Mouse (Mus musculus): ENCODE data around the gene Fam184b.

Fam184b gene

DNA sequence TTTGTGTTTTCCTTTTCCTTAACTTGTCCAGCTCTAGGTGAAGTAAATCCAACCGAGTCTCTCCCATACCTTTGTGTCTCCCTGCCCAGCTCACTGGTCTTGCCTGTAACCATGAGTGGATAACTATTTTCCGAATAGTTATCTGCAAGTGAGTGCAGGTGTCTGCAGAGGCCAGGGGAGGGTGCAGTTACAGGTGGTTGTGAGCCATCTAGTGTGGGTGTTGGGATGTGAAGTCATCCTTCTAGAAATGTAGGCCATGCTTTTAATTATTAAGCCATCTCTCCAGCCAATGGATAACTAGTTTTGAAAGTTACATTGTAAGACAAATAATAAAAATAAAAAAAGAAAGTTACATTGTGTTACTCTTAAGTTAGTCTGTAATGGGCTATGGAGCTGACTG is 125.9 kb downstream of the Fam184b start:
- DNase-seq (ENCODE audit: low spot score): no peak

DNA sequence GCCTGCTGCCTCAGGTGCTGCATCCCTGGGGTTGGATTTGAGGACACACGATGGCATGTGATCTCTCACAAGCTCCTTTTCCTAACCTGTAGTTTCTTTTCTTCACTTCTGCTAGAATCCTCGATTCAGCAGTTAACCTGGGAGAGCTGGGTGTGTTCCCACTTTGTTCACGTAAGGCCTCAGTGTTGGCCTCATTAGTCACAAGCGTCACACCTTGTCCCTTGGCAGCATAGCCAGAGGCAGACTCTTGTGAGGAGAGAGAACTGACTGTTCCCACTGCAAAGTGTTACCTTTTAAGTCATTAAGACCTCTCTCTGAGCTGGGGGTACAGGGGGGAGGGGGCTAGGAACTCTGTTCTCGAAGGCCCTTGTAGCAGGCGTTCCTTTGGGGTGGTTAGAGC is 126.5 kb downstream of the Fam184b start:
- DNase-seq (ENCODE audit: low spot score): no peak

DNA sequence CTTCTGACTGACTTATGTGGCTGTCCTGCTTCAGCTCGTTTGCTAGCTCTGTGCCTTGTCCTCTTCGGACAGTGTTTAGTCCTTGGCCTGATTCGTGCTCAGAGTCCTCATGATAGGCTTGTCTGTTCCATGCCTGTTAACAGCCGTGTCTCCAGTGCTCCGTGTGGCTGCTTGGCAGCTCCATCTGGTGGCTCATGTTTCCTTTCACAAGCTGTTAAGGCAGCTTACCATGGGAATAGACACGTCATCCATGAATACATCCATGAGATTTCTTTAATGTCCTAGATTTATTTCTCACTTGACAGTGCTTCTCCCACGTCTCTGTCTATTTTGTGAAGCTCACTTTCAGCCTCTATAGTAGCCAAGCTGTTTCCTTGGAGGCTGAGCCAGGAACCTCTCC is 129.3 kb downstream of the Fam184b start:
- no peak for DNase-seq (ENCODE audit: low spot score)

DNA sequence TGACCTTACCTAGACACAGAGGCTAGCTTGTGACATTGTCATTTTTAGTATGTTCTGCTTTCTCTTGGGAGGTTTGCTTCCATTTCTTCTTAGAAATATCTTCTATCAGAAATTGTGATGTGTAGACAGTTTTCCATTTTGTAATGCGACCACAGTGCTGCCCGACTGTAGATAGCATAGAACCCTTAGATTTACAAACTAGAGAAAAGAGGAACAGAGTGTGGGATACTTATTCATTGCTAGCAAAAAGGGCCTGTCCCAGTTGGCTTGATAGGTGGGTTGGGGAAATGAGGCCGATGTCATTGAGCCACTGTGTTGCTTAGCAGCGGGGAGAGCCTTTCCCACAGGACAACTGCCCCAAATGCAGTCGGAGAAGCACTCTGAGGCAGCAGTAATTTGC is 141.8 kb downstream of the Fam184b start:
- DNase-seq (ENCODE audit: low spot score): no peak

DNA sequence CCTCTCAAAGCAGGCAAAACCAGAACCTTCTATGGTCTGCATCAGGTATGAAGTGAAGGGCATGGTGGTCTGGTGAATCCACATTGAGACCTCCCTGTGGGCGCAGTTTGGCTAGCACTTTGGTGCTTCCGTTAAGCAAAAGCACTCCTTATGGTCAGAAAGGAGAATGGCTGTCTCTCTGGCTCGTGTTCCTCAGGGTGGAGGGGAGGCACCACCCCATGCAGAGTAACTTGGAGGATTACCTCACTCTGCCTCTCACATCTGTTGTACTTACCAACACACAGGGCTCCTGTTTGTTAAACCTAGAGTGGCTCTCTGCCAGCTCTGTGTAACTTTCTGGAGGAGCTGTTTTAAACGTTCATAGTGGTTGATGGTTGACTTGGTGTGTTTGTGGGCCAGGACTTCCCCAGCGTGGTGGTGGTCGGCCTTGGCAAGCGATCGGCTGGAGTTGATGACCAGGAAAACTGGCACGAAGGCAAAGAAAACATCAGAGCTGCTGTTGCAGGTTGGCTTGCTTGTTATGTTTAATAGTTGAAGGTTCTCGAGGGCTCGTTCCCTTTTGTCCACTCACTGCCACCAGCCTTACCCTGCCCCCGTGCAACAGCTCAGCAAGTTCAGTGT is 142.4 kb downstream of the Fam184b start:
- DNase-seq (ENCODE audit: low spot score): no peak

DNA sequence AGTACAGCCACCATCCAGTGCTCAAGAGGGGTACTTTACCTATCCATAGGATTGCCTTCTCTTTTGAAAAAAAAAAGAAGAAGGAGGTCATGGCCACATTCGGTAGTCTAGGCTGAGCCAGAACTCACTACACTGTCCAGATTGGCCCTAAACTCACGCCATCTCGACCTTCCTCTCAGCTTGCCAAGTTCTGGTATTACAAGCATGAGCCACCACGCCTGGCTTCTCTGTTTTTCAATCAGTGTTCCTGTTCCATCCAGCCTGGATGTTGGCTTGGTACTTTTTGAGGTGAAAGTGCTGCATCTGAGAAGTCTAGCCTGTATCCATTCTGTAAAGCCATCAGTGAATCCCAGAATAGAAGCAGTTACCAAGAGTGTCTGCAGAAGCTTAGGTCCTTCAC is 142.9 kb downstream of the Fam184b start:
- DNase-seq (ENCODE audit: low spot score): no peak

DNA sequence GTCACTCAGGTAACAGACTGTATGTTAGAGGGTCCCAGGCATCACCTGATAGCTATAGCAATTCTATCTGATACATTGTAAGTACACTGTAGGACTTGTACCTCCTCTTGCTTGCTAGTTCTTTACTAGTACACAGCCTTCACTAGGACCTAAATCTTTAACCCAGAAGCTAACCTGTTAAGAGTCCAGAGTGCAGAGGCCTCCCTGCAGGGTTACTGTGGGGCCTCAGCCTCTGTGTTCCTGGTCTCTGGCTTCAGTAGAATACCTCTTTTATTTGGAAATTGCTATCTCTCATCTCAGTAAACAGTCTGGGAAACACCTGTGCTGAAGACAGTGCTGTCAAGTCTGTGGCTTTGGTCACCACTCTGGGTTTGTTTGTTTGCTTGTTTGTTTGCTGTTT is 143.4 kb downstream of the Fam184b start:
- no peak for DNase-seq (ENCODE audit: low spot score)

DNA sequence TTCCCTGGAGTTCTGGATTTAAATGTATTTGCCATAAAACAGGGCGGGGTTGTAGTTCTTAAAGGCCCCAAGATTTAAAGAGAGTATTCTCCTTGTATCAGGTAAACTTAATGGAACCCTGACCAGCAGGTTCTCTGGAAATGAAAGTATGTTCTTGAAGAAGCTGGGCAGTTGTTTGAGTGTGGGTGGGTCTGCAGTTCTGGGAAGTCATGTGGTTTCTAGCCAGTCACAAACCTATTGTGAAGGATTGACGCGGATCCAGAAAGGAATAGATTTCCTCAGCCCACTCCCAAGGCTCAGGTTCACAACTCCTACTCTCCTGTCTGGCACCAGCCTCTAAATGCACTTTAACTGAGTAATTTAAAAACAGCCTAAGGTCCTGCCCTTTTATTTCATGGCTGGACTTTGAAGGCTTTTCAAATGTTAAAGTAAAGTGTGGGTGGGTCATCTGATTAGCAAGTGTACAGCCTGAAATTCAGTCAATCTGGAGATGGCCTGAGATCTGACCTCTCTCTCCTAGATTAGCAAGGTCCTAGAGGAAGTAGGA is 143.9 kb downstream of the Fam184b start:
- DNase-seq (ENCODE audit: low spot score): no peak

DNA sequence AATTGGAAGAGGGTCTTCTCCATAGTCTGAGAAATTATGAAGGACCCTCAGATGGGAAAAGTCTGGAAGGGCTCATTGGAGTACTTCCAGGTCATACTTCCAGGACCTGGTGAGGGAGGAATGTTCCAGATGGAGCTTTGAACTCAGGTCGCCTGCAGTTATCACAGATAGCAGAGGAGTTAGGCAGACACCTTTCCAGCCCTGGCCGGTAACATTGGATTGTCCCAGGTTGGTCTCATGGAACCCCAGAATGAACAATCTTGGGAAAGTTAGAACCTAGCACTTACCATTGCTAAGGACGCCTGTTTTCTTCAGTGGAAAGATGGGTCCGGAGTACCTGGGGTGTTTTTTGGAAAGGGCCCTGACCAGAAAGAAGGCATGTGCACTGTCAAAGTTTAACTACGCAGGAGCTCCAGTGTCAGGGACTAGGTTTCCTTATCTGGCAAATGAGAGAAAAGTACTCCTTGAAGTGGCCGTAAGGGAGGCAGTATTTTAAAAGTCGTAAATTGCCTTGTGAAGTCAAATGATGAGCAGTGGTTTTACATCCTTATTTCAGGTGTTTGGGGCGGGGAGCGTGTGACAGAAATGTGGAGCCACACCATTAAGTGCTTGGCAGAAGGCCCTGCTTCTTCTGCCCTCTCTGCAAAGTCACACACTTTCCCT is 145.2 kb downstream of the Fam184b start:
- no peak for DNase-seq (ENCODE audit: low spot score)

DNA sequence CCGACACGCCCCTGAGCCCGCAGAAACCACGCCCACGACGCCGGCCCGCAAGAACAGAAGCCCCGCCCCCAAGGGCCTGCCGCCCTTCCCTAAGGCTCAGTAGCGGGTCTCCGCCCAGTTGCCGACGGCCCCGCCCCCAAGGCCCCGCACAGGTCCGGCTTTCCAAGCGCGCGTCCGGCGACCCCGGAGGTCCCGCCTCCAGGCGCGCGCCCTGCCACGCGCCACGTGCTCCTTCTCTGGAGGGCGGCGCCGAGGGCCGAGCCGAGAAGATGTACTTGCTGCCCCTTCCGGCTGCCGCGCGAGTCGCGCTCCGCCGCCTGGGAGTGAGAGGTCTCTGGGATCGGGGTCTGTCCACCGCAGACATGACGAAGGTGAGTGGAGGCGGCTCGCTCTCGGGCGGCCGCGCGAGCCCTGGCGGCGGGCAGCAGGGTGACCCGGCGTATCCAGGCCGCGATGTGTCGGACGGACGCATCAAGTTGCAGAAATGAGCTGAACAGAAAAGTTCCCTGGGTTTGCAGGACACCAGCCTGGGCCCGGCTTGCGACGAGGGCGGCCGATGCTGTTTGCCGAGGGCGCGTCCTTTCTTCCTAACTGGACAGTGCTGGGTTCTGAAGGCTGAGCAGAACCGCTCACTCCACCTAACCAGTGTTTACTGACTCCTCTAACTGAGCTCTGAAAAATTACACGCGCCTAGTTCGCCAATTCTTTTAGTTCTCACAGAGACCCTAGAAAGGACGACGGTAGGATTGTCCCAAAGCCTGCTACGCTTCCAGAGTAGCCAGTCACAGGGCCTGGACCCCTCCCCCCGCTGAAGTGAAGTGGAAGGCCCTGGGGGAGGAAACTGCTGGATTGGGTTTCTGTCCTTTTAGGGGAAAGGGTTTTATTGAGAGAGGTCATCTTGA is 146.0 kb downstream of the Fam184b start, which contains the start of gene Lap3:
TSS of gene Lap3 (plus strand) at position 184 of the 902 bp plus-strand sequence.
- peak; percentile 96 for DNase-seq (ENCODE audit: low spot score)

DNA sequence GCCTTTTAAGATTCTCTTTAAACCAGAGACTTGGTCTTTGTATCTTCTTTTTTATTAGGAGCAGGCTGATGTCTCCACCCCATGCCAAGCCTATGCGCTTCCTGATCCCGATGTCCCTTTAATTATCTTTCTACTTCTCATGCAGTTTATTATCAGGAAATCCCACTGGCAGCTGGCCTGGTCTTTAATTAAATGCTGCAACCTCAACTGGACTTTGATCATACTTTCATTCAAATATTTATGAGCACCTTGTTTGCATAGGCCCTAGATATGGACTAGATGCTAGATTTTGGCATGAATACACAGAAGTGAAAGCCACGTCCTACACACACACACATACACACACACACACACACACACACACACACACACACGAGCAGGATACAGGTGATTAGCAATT is 147.6 kb downstream of the Fam184b start:
- DNase-seq (ENCODE audit: low spot score): no peak

DNA sequence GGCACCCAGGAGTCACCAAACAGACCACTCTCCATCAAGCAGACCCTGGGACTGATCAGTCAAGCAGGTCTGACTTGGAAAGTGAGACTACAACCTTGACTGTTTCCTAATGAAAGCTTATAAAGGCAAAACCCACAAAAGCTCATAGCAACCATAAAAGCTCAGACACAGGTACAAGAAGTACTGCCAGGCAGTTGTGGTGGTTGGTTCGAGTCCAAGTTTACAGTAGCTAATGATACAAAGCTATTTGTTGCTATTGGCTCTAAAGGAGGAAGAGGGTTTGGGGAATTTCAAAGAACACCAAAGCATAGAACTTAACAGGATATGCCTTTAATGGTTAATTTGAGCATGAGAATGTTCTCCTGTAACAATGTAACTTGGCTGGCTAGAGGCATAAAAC is 155.8 kb downstream of the Fam184b start:
- no peak for DNase-seq (ENCODE audit: low spot score)

DNA sequence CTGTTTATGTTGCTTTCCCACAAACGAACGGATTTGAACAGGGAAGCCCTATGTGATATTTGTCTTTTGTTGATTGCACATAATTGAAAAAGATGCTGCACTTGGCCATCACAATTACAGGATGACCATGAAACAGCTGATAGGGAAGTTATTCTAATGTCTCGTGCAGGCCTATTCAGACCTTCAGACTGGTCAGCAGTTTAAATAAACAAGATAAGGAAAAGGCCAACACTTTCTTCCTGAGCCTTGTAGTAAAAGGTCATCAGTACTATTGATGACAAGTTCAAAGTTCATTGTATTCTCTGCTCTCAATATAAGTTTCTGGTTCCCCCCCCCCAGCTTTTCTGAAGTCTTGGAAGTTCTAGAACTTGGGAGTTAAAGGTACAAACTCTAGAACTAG is 156.8 kb downstream of the Fam184b start:
- DNase-seq (ENCODE audit: low spot score): no peak

DNA sequence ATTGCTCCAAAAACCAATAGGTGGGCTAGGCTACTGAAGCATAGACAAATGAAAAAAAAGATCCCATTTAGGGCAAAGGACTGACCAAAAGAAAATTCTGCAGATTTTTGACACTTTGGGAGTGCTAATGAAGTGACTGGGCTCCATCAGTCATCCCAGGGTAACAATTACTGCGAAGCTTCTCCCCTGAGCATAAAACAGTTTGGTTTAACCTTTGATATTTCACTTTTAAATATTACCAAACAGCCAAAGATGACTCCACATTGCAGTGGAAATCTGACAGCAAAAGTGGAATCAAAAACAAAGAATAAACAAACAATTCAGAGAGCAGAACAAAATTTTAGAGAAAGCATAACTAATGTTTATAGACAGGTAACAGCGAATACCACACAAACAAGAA is 158.3 kb downstream of the Fam184b start:
- DNase-seq (ENCODE audit: low spot score): no peak

DNA sequence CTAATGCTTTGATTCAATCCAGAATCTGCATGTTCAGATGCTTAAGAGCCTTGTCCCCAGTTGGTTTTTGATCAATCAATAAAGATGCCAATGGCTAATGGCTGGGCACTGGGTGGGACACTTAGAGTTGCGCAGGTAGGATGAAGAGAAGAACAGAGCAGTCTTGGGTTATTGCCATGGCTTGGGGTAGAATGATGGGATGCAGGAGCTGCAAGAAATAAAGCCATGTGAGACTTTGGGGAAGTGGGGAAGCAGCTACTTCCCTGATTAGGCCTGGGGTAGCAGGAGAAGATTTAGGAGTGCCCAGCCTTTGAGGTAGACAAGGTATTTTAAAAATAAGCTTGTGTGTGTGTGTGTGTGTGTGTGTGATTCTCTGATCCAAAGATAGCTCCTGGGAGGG is 159.3 kb downstream of the Fam184b start:
- no peak for DNase-seq (ENCODE audit: low spot score)
